30 mouse cellular contexts compared by ENCODE assay signal in the genomic region with DNA sequence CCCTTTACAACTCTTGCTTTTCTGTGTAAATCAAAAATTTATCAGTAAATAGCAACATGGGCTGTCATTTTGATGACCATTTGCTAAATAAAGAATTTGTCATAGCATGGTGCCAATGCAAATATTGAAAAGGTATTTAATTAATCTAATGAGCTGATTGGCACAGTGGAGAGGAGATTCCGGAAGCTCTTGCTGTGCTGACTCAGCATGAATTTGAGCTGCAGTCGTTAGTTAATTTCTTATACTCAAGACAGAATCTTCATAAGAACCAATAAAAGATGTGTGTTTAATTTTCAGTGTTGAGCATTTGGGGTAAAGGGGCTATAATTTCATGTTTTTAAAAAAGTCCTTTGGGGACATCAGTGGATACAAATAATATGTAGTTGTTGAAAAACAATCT.
"Had no signal": no experiment of that assay in that cellular context is flagged by ENCODE, and none has a peak within 500 bp of the region (broad histone marks: within the 10 kb centered on the region; RNA-seq: fewer than 3 reads in every experiment).

No protein-coding gene starts in this region.

- H3K9ac ChIP-seq: limb, embryonic 12.5 days; limb, embryonic 13.5 days; limb, embryonic 15.5 days; liver, embryonic 12.5 days; liver, embryonic 13.5 days; liver, embryonic 14.5 days; liver, embryonic 15.5 days; liver, postnatal 0 days; lung, embryonic 14.5 days; lung, embryonic 15.5 days; midbrain, embryonic 12.5 days; midbrain, embryonic 13.5 days; midbrain, embryonic 15.5 days; neural tube, embryonic 12.5 days; neural tube, embryonic 13.5 days had no signal

- ATAC-seq: liver, embryonic 12.5 days; liver, postnatal 0 days; lung, postnatal 0 days; midbrain, embryonic 13.5 days; midbrain, embryonic 15.5 days had no signal

- H3K4me1 ChIP-seq: limb, embryonic 10.5 days; limb, embryonic 12.5 days; limb, embryonic 13.5 days; limb, embryonic 15.5 days; liver, embryonic 12.5 days; liver, embryonic 13.5 days; liver, embryonic 15.5 days; lung, embryonic 15.5 days; midbrain, embryonic 10.5 days; midbrain, embryonic 12.5 days; midbrain, embryonic 13.5 days; midbrain, embryonic 15.5 days; neural tube, embryonic 12.5 days; neural tube, embryonic 13.5 days had no signal

- H3K27me3 ChIP-seq: limb, embryonic 12.5 days; limb, embryonic 13.5 days; limb, embryonic 15.5 days; liver, embryonic 12.5 days; liver, embryonic 13.5 days; liver, embryonic 15.5 days; lung, embryonic 15.5 days; midbrain, embryonic 12.5 days; midbrain, embryonic 13.5 days; midbrain, embryonic 15.5 days; neural tube, embryonic 12.5 days; neural tube, embryonic 13.5 days had no signal

- DNase-seq: left cerebral cortex, postnatal 4 days; liver; liver, embryonic 13.5 days; liver, postnatal 0 days; lung, adult 18-20 months; lung, adult 2 months; lung, embryonic 14.5 days; lung, postnatal 10 days; lung, postnatal 14 days; lung, postnatal 36 days; midbrain, embryonic 14.5 days had no signal

- H3K36me3 ChIP-seq: limb, embryonic 10.5 days; limb, embryonic 12.5 days; limb, embryonic 13.5 days; limb, embryonic 15.5 days; liver, embryonic 12.5 days; liver, embryonic 13.5 days; liver, embryonic 15.5 days; lung, embryonic 15.5 days; midbrain, embryonic 10.5 days; midbrain, embryonic 12.5 days; midbrain, embryonic 13.5 days; midbrain, embryonic 15.5 days; neural tube, embryonic 12.5 days; neural tube, embryonic 13.5 days had no signal

- H3K4me3 ChIP-seq: limb, embryonic 10.5 days; limb, embryonic 12.5 days; limb, embryonic 13.5 days; limb, embryonic 15.5 days; liver, embryonic 12.5 days; liver, embryonic 13.5 days; liver, embryonic 15.5 days; lung, embryonic 15.5 days; megakaryocyte, embryonic 14.5 days; midbrain, embryonic 10.5 days; midbrain, embryonic 12.5 days; midbrain, embryonic 13.5 days; midbrain, embryonic 15.5 days; myocyte; neural tube, embryonic 12.5 days; neural tube, embryonic 13.5 days had no signal

- H3K27ac ChIP-seq: limb, embryonic 10.5 days; limb, embryonic 12.5 days; limb, embryonic 13.5 days; limb, embryonic 15.5 days; liver, embryonic 12.5 days; liver, embryonic 13.5 days; liver, embryonic 14.5 days; liver, embryonic 15.5 days; lung, embryonic 15.5 days; macrophage; midbrain, embryonic 10.5 days; midbrain, embryonic 12.5 days; midbrain, embryonic 13.5 days; midbrain, embryonic 15.5 days; neural tube, embryonic 12.5 days; neural tube, embryonic 13.5 days had no signal

- H3K9me3 ChIP-seq: limb, embryonic 10.5 days; limb, embryonic 12.5 days; limb, embryonic 13.5 days; limb, embryonic 15.5 days; liver, embryonic 12.5 days; liver, embryonic 13.5 days; liver, embryonic 15.5 days; lung, embryonic 15.5 days; midbrain, embryonic 10.5 days; midbrain, embryonic 12.5 days; midbrain, embryonic 13.5 days; midbrain, embryonic 15.5 days; neural tube, embryonic 12.5 days; neural tube, embryonic 13.5 days had no signal

- H3K4me2 ChIP-seq: limb, embryonic 12.5 days; limb, embryonic 13.5 days; limb, embryonic 15.5 days; liver, embryonic 11.5 days; liver, embryonic 12.5 days; liver, embryonic 13.5 days; liver, embryonic 15.5 days; lung, embryonic 14.5 days; lung, embryonic 15.5 days; midbrain, embryonic 12.5 days; midbrain, embryonic 13.5 days; midbrain, embryonic 15.5 days; neural tube, embryonic 12.5 days; neural tube, embryonic 13.5 days had no signal
